Comparison of ENCODE assay signal across 25 mouse cellular contexts in the genomic region with DNA sequence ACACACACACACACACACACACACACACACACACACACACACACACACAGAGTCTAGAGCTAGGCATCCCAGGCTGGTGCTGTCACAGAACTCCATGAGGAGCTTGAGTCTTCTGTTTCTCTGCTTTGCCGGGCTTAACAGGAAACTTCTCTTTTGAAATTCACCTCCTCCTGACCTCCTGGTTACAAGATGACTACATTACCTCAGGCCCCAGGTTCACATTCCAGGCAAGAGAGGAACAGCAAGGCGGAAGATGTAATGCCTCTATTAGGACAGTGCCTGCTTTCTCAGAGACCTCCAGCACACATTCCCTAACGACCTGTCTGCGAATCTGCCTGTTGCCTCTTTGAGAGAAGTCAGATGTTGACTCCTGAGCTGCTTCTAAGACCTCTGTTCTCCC. TPM values are rescaled to one million over a fixed set of nuclear protein-coding genes. Genes with fewer than 3 reads are reported as not detected.
A peak's percentile ranks its signal among the peaks of the same experiment; 100 is the strongest.
DNase-seq lines count a peak whose midpoint lies in the region; ATAC-seq and TF ChIP-seq lines count a peak whose summit lies in the region.
"Had no signal": no experiment of that assay in that cellular context is flagged by ENCODE, and none has a peak within 500 bp of the region (broad histone marks: within the 10 kb centered on the region; RNA-seq: fewer than 3 reads in every experiment).

Gm8439 (plus strand) TSS at position 301 of the 400 bp plus-strand sequence.

- no peak for TF ChIP-seq CTCF in kidney, postnatal 0 days (IDR thresholded peaks at IDR 0.05; ENCODE audit: low read depth)

- no peak within 1 kb of the TSS for H3K4me2 ChIP-seq in forebrain, embryonic 11.5 days (ENCODE audit: low read depth, low read length, severe bottlenecking)
- H3K4me2 ChIP-seq in kidney, postnatal 0 days (ENCODE audit: low read length), result no peak within 1 kb of the TSS
- H3K4me2 ChIP-seq in liver, embryonic 16.5 days (ENCODE audit: low read depth, low read length), result peak within 1 kb of the TSS; percentile 25
- H3K4me2 ChIP-seq: forebrain, embryonic 12.5 days had no signal

- no peaks in the 10 kb centered on the region for H3K36me3 ChIP-seq in forebrain, embryonic 11.5 days (ENCODE audit: control insufficient read depth, insufficient read depth, low read length)
- H3K36me3 ChIP-seq in forebrain, embryonic 10.5 days (replicated peaks), result no peaks in the 10 kb centered on the region
- no peaks in the 10 kb centered on the region for H3K36me3 ChIP-seq in kidney, postnatal 0 days (ENCODE audit: insufficient read depth, low read length)
- no peaks in the 10 kb centered on the region for H3K36me3 ChIP-seq in liver, embryonic 16.5 days (ENCODE audit: control insufficient read depth, insufficient read depth)
- H3K36me3 ChIP-seq: forebrain, embryonic 12.5 days had no signal

- ATAC-seq in forebrain, embryonic 11.5 days (replicated peaks; ENCODE audit: low FRiP score), result no peak
- ATAC-seq in kidney, postnatal 0 days (replicated peaks; ENCODE audit: low FRiP score, low read depth), result no peak
- ATAC-seq in liver, embryonic 16.5 days (ENCODE audit: low read depth), result no peak

- 13% methylated on average over 4 of the region's 4 CpGs for WGBS in forebrain, embryonic 11.5 days
- 21% methylated on average over 4 of the region's 4 CpGs for WGBS in forebrain, embryonic 10.5 days
- WGBS in kidney, postnatal 0 days, result 17% methylated on average over 4 of the region's 4 CpGs
- WGBS in liver, embryonic 16.5 days (ENCODE audit: insufficient replicate concordance), result 36% methylated on average over 4 of the region's 4 CpGs

- H3K27me3 ChIP-seq in forebrain, embryonic 11.5 days (ENCODE audit: control insufficient read depth, insufficient read depth, low read length), result peaks cover 8% of the 10 kb centered on the region; the same call in 1 of the 2 replicates
- H3K27me3 ChIP-seq in forebrain, embryonic 10.5 days (ENCODE audit: poor library complexity, severe bottlenecking), result peaks cover 40% of the 10 kb centered on the region
- H3K27me3 ChIP-seq in kidney, postnatal 0 days (ENCODE audit: insufficient read depth, low read length), result no peaks in the 10 kb centered on the region
- peaks cover 3% of the 10 kb centered on the region for H3K27me3 ChIP-seq in liver, embryonic 16.5 days (ENCODE audit: control insufficient read depth, insufficient read depth, low read depth, low read length)

- no peak within 1 kb of the TSS for H3K4me3 ChIP-seq in forebrain, embryonic 11.5 days (ENCODE audit: low read depth, low read length)
- H3K4me3 ChIP-seq in forebrain, embryonic 10.5 days, result no peak within 1 kb of the TSS
- H3K4me3 ChIP-seq in kidney, postnatal 0 days (replicated peaks; ENCODE audit: low read depth, low read length), result no peak within 1 kb of the TSS
- no peak within 1 kb of the TSS for H3K4me3 ChIP-seq in liver, embryonic 16.5 days (ENCODE audit: low read depth, low read length)
- H3K4me3 ChIP-seq: forebrain, embryonic 12.5 days had no signal

- H3K9ac ChIP-seq in forebrain, embryonic 11.5 days (ENCODE audit: low read length), result peak within 1 kb of the TSS; percentile 17; the same call in 1 of the 2 replicates
- no peak within 1 kb of the TSS for H3K9ac ChIP-seq in kidney, postnatal 0 days (ENCODE audit: low read depth, low read length)
- H3K9ac ChIP-seq in liver, embryonic 16.5 days (ENCODE audit: low read depth, low read length), result peak within 1 kb of the TSS; percentile 10; the same call in 1 of the 2 replicates
- H3K9ac ChIP-seq: forebrain, embryonic 12.5 days had no signal

- no peak for DNase-seq in forebrain, embryonic 11.5 days (ENCODE audit: low spot score)
- DNase-seq in forebrain, embryonic 10.5 days (ENCODE audit: extremely low spot score, low spot score), result no peak
- no peak for DNase-seq in kidney, postnatal 0 days (ENCODE audit: low spot score)
- no peak for DNase-seq in kidney, adult 9 months
- DNase-seq in Muller cell, postnatal 12 days (ENCODE audit: inconsistent ontology term), result peak; percentile 34
- no peak for DNase-seq in retina, postnatal 1 day
- DNase-seq in ovary, postnatal 36 days (ENCODE audit: low spot score), result no peak
- DNase-seq: adrenal gland, postnatal 25 days; cerebellum, adult 18-20 months; cerebellum, postnatal 36 days; kidney, postnatal 25 days; lung, adult 18-20 months; midbrain, embryonic 14.5 days; right cerebral cortex, postnatal 25 days; thymus, adult 2 months had no signal

- H3K9me3 ChIP-seq in forebrain, embryonic 11.5 days (ENCODE audit: control insufficient read depth, low read length), result no peaks in the 10 kb centered on the region
- H3K9me3 ChIP-seq in forebrain, embryonic 10.5 days, result no peaks in the 10 kb centered on the region
- H3K9me3 ChIP-seq in kidney, postnatal 0 days (replicated peaks; ENCODE audit: low read length), result no peaks in the 10 kb centered on the region
- no peaks in the 10 kb centered on the region for H3K9me3 ChIP-seq in liver, embryonic 16.5 days (replicated peaks; ENCODE audit: control insufficient read depth, low read length)
- H3K9me3 ChIP-seq: forebrain, embryonic 12.5 days had no signal

- no peak within 1 kb of the TSS for H3K27ac ChIP-seq in forebrain, embryonic 11.5 days (ENCODE audit: low read depth, low read length)
- no peak within 1 kb of the TSS for H3K27ac ChIP-seq in forebrain, embryonic 10.5 days
- peak within 1 kb of the TSS; percentile 14; the same call in 1 of the 2 replicates for H3K27ac ChIP-seq in kidney, postnatal 0 days
- H3K27ac ChIP-seq in liver, embryonic 16.5 days (ENCODE audit: low read length), result peak within 1 kb of the TSS; percentile 37; the same call in 1 of the 2 replicates
- H3K27ac ChIP-seq: forebrain, embryonic 12.5 days; macrophage had no signal

- H3K4me1 ChIP-seq in forebrain, embryonic 11.5 days (replicated peaks; ENCODE audit: control insufficient read depth, insufficient read depth, low read length), result no peaks in the 10 kb centered on the region
- H3K4me1 ChIP-seq in forebrain, embryonic 10.5 days, result peaks cover 16% of the 10 kb centered on the region
- 0 out of 2 replicates have a peak, but pooled peaks cover 4% of the 10 kb centered on the region for H3K4me1 ChIP-seq in kidney, postnatal 0 days (replicated peaks; ENCODE audit: insufficient read depth, low read length)
- peaks cover 11% of the 10 kb centered on the region for H3K4me1 ChIP-seq in liver, embryonic 16.5 days (ENCODE audit: control insufficient read depth, low read depth, low read length)

RNA-seq across cellular contexts. Expression of gene Gm8439, which starts in this region (rescaled TPM):
- polyA plus RNA-seq in forebrain, embryonic 11.5 days (2014; fragmentation: Nextera tagmentation; extraction: Ambion mirVana), result not detected in 2 replicates
- polyA plus RNA-seq in forebrain, embryonic 10.5 days (2016; fragmentation: Nextera tagmentation; extraction: Ambion mirVana), result not detected in 2 replicates
- 0.38 and 0.54 TPM in 2 replicates for polyA plus RNA-seq in kidney, postnatal 0 days (2015; fragmentation: Nextera tagmentation; extraction: Ambion mirVana)
- 0.32 TPM in 1 of 2 replicates, not detected in the other for polyA plus RNA-seq in liver, embryonic 16.5 days (2015; fragmentation: Nextera tagmentation; extraction: Ambion mirVana)
- polyA plus RNA-seq: forebrain, embryonic 12.5 days; heart, embryonic 16.5 days; hindbrain, embryonic 11.5 days; limb, embryonic 11.5 days; macrophage; midbrain, embryonic 14.5 days; neural tube, embryonic 14.5 days; spleen, adult 2 months; stomach, embryonic 14.5 days; thymus, adult 2 months; urinary bladder, adult 2 months had no signal

Comparison
In these comparisons a context has a peak if more than half of its experiments do, and no peak if none do; other contexts are left out.
1. H3K27ac ChIP-seq: peak in kidney, postnatal 0 days (single experiment) and liver, embryonic 16.5 days (single experiment); none in forebrain, embryonic 11.5 days (single experiment) and forebrain, embryonic 10.5 days (single experiment).